Mouse (Mus musculus) embryonic facial prominence, embryonic 12.5 days (tissue): ENCODE measurements around the gene Ppp1cc. TPM values are rescaled to one million over a fixed set of nuclear protein-coding genes. Genes with fewer than 3 reads are reported as not detected.

Source experiments
- ATAC-seq: fragments of 200-750 bp; cut with Nextera tagmentation; 2 replicates; pipeline ENCODE4 v1.8.0; 2017; ENCODE audit not compliant: insufficient number of reproducible peaks, insufficient read depth, low FRiP score, low TSS enrichment
- H3K27ac ChIP-seq: fragments of 300-500 bp; sonication (generic); 2 replicates; pipeline ENCODE4 v1.5.1; 2016; ENCODE audit warnings: mild to moderate bottlenecking
- H3K27me3 ChIP-seq: fragments of 300-500 bp; sonication (generic); 2 replicates; pipeline ENCODE4 v1.6.1; 2016; ENCODE audit warnings: mild to moderate bottlenecking, moderate library complexity
- H3K36me3 ChIP-seq: fragments of 300-500 bp; sonication (generic); 2 replicates; pipeline ENCODE4 v1.6.1; 2016; ENCODE audit warnings: mild to moderate bottlenecking
- H3K4me1 ChIP-seq: fragments of 300-500 bp; sonication (generic); 2 replicates; pipeline ENCODE4 v1.6.1; 2016
- H3K4me2 ChIP-seq: fragments of 300-500 bp; sonication (generic); replicated peaks from 2 replicates; pipeline ENCODE4 v1.6.1; 2016; ENCODE audit warnings: mild to moderate bottlenecking, moderate library complexity
- H3K4me3 ChIP-seq: fragments of 300-500 bp; sonication (generic); 2 replicates; pipeline ENCODE4 v1.5.1; 2016; ENCODE audit warnings: mild to moderate bottlenecking
- H3K9ac ChIP-seq: fragments of 300-500 bp; sonication (generic); 2 replicates; pipeline ENCODE4 v1.6.1; 2016; ENCODE audit warnings: mild to moderate bottlenecking, moderate library complexity
- H3K9me3 ChIP-seq: fragments of 300-500 bp; sonication (generic); 2 replicates; pipeline ENCODE4 v1.6.1; 2016; ENCODE audit warnings: mild to moderate bottlenecking, moderate library complexity
- WGBS: fragments of 180-500 bp; shearing (Covaris S2); methylation state at CpG from one replicate; pipeline ENCODE4 v1.1.7; 2016; 5-methylcytosine and 5-hydroxymethylcytosine counted together
- polyA plus RNA-seq: library from polyadenylated mRNA; unstranded; fragments of >200 nt; fragmentation: Nextera tagmentation; extraction: Ambion mirVana; gene quantifications from 2 replicates; pipeline ENCODE4 v1.2.1, GENCODE M21; 2016

Gene Ppp1cc
- polyA plus RNA-seq, 1 experiment from 2014 or later = 312 TPM

GRCm38 (mm10) chr5:122156486-122156885 lies 1.6 kb upstream of the Ppp1cc start:
- Histone ChIP-seq H3K27ac (no peak overlapping the region), H3K4me2 (no peak overlapping the region), H3K9ac (no peak overlapping the region), H3K4me3 (no peak overlapping the region), H3K27me3 (no peaks in the 10 kb centered on the region; the same call in 1 of the 2 replicates), H3K9me3 (no peaks in the 10 kb centered on the region), H3K4me1 (peaks cover 30% of the 10 kb centered on the region), H3K36me3 (0 out of 2 replicates have a peak, but pooled peaks cover 8% of the 10 kb centered on the region)
- no peak for ATAC-seq
- WGBS = 70% methylated on average over 2 of the region's 2 CpGs

- H3K27me3 ChIP-seq = no peaks in the 10 kb centered on the region; the same call in 1 of the 2 replicates
- H3K4me2 ChIP-seq = peak overlapping the region; percentile 85
- ATAC-seq = 0 out of 2 replicates have a peak, but pooled peaks have one; percentile 2
- H3K4me3 ChIP-seq = peak overlapping the region; percentile 93
- WGBS = 4% methylated on average over 34 of the region's 42 CpGs
- H3K27ac ChIP-seq = peak overlapping the region; percentile 76
- peak overlapping the region; percentile 91 for H3K9ac ChIP-seq
- H3K4me1 ChIP-seq = peaks cover 49% of the 10 kb centered on the region
- H3K9me3 ChIP-seq = no peaks in the 10 kb centered on the region
- H3K36me3 ChIP-seq = peaks cover 28% of the 10 kb centered on the region
These were observed 758 bp downstream of the Ppp1cc start for GRCm38 (mm10) chr5:122158557-122159515.

- peaks cover 65% of the 10 kb centered on the region for H3K4me1 ChIP-seq
- ATAC-seq = no peak
- no peaks in the 10 kb centered on the region for H3K9me3 ChIP-seq
- H3K27ac ChIP-seq = no peak overlapping the region
- H3K9ac ChIP-seq = no peak overlapping the region
- H3K4me2 ChIP-seq = no peak overlapping the region
- no peaks in the 10 kb centered on the region for H3K27me3 ChIP-seq
- H3K36me3 ChIP-seq = peaks cover 54% of the 10 kb centered on the region
- no peak overlapping the region for H3K4me3 ChIP-seq
- WGBS = 66% methylated on average over 6 of the region's 6 CpGs
These were observed 5.1 kb downstream of the Ppp1cc start for GRCm38 (mm10) chr5:122163194-122163593.

- H3K36me3 ChIP-seq = peaks cover 61% of the 10 kb centered on the region
- no peak overlapping the region for H3K4me2 ChIP-seq
These were observed 5.9 kb downstream of the Ppp1cc start for GRCm38 (mm10) chr5:122164011-122164410.

GRCm38 (mm10) chr5:122165233-122165915 lies 7.3 kb downstream of the Ppp1cc start:
- 73% methylated on average over 6 of the region's 6 CpGs for WGBS
- H3K36me3 ChIP-seq = peaks cover 74% of the 10 kb centered on the region
- 0 out of 2 replicates have a peak overlapping the region, but pooled peaks have one; percentile 3 for H3K4me2 ChIP-seq
- H3K27me3 ChIP-seq = no peaks in the 10 kb centered on the region
- no peak overlapping the region for H3K4me3 ChIP-seq
- no peaks in the 10 kb centered on the region for H3K9me3 ChIP-seq
- no peak overlapping the region for H3K27ac ChIP-seq
- peaks cover 54% of the 10 kb centered on the region for H3K4me1 ChIP-seq
- H3K9ac ChIP-seq = no peak overlapping the region
- no peak for ATAC-seq

More at GRCm38 (mm10) chr5:122164011-122164410, 5.9 kb downstream of the Ppp1cc start:
- no peak for ATAC-seq
- Histone ChIP-seq H3K27me3 (no peaks in the 10 kb centered on the region), H3K9ac (no peak overlapping the region), H3K4me3 (no peak overlapping the region), H3K4me1 (peaks cover 65% of the 10 kb centered on the region), H3K27ac (no peak overlapping the region), H3K9me3 (no peaks in the 10 kb centered on the region)
- 73% methylated on average over 3 of the region's 3 CpGs for WGBS

- Histone ChIP-seq H3K9ac (no peak overlapping the region; the same call in 1 of the 2 replicates), H3K4me2 (no peak overlapping the region), H3K4me1 (peaks cover 41% of the 10 kb centered on the region), H3K36me3 (peaks cover 78% of the 10 kb centered on the region), H3K27ac (peak overlapping the region; percentile 31; the same call in 1 of the 2 replicates), H3K9me3 (no peaks in the 10 kb centered on the region), H3K27me3 (no peaks in the 10 kb centered on the region), H3K4me3 (no peak overlapping the region)
- WGBS = 72% methylated on average over 8 of the region's 8 CpGs
- ATAC-seq = no peak
These were observed 8.6 kb downstream of the Ppp1cc start for GRCm38 (mm10) chr5:122166636-122167161.

- peaks cover 25% of the 10 kb centered on the region; the same call in 1 of the 2 replicates for H3K4me1 ChIP-seq
- no peaks in the 10 kb centered on the region for H3K9me3 ChIP-seq
- ATAC-seq = no peak
- no peak overlapping the region for H3K9ac ChIP-seq
- 90% methylated on average over 14 of the region's 14 CpGs for WGBS
- H3K36me3 ChIP-seq = peaks cover 78% of the 10 kb centered on the region
- H3K4me2 ChIP-seq = no peak overlapping the region
- no peak overlapping the region for H3K4me3 ChIP-seq
- H3K27ac ChIP-seq = no peak overlapping the region
- H3K27me3 ChIP-seq = no peaks in the 10 kb centered on the region
These were observed 10.4 kb downstream of the Ppp1cc start for GRCm38 (mm10) chr5:122168344-122169069.

- Histone ChIP-seq H3K4me3 (no peak overlapping the region), H3K9ac (no peak overlapping the region), H3K4me2 (no peak overlapping the region), H3K36me3 (peaks cover 73% of the 10 kb centered on the region), H3K27me3 (no peaks in the 10 kb centered on the region), H3K9me3 (no peaks in the 10 kb centered on the region), H3K27ac (no peak overlapping the region), H3K4me1 (peaks cover 8% of the 10 kb centered on the region; the same call in 1 of the 2 replicates)
- 95% methylated on average over 8 of the region's 8 CpGs for WGBS
- ATAC-seq = no peak
These were observed 13.0 kb downstream of the Ppp1cc start for GRCm38 (mm10) chr5:122171058-122171457.

- no peaks in the 10 kb centered on the region for H3K27me3 ChIP-seq
- H3K4me1 ChIP-seq = no peaks in the 10 kb centered on the region
- H3K4me3 ChIP-seq = no peak overlapping the region
- no peaks in the 10 kb centered on the region for H3K9me3 ChIP-seq
- H3K27ac ChIP-seq = no peak overlapping the region
- ATAC-seq = no peak
- peaks cover 55% of the 10 kb centered on the region for H3K36me3 ChIP-seq
- no peak overlapping the region for H3K9ac ChIP-seq
- WGBS = 75% methylated on average over 2 of the region's 2 CpGs
- H3K4me2 ChIP-seq = no peak overlapping the region
These were observed 17.3 kb downstream of the Ppp1cc start for GRCm38 (mm10) chr5:122175402-122175801.

- no peaks in the 10 kb centered on the region for H3K4me1 ChIP-seq
- H3K9ac ChIP-seq = no peak overlapping the region
- H3K4me3 ChIP-seq = no peak overlapping the region
- no peak for ATAC-seq
- H3K9me3 ChIP-seq = no peaks in the 10 kb centered on the region
- H3K27ac ChIP-seq = no peak overlapping the region
- WGBS = 96% methylated on average over 7 of the region's 7 CpGs
- H3K4me2 ChIP-seq = no peak overlapping the region
- H3K36me3 ChIP-seq = peaks cover 49% of the 10 kb centered on the region
- H3K27me3 ChIP-seq = no peaks in the 10 kb centered on the region
These were observed 17.9 kb downstream of the Ppp1cc start for GRCm38 (mm10) chr5:122175961-122176360.

GRCm38 (mm10) chr5:122176398-122176797 lies 18.3 kb downstream of the Ppp1cc start:
- ATAC-seq = 0 out of 2 replicates have a peak, but pooled peaks have one; percentile 23
- WGBS = 48% methylated on average over 1 of the region's 1 CpGs
- peaks cover 45% of the 10 kb centered on the region for H3K36me3 ChIP-seq

More at GRCm38 (mm10) chr5:122176398-122176797, 18.3 kb downstream of the Ppp1cc start:
- Histone ChIP-seq H3K4me3 (no peak overlapping the region), H3K4me1 (no peaks in the 10 kb centered on the region), H3K4me2 (no peak overlapping the region), H3K9me3 (no peaks in the 10 kb centered on the region), H3K27ac (no peak overlapping the region), H3K9ac (no peak overlapping the region), H3K27me3 (no peaks in the 10 kb centered on the region)
